Mouse (Mus musculus) erythroid progenitor cell, adult 5-6 weeks (primary cell): ENCODE data around the gene Mettl5. TPM values are rescaled to one million over a fixed set of nuclear protein-coding genes. Genes with fewer than 3 reads are reported as not detected.

Experiments
- ATAC-seq: replicated peaks from 2 replicates; pipeline ENCODE4 v1.8.0; 2016; ENCODE audit warnings: moderate number of reproducible peaks, mild to moderate bottlenecking, moderate TSS enrichment, inconsistent platforms; ENCODE audit not compliant: poor library complexity, low FRiP score, severe bottlenecking
- total RNA-seq, 2 experiments: library from RNA; stranded (forward) in 1 of 2; stranded (reverse) in 1 of 2; fragments of 150-400 nt in 1 of 2; fragments of 186-747, 209-891 nt in 1 of 2; gene quantifications; 2 replicates each; pipeline versions ENCODE4 v1.2.3 to v1.2.4; 2015 to 2017; ENCODE audit warnings: low replicate concordance in 2 of 2

Gene Mettl5
- total RNA-seq, 2 experiments from 2014 or later = 14.1 to 18.0 TPM

DNA sequence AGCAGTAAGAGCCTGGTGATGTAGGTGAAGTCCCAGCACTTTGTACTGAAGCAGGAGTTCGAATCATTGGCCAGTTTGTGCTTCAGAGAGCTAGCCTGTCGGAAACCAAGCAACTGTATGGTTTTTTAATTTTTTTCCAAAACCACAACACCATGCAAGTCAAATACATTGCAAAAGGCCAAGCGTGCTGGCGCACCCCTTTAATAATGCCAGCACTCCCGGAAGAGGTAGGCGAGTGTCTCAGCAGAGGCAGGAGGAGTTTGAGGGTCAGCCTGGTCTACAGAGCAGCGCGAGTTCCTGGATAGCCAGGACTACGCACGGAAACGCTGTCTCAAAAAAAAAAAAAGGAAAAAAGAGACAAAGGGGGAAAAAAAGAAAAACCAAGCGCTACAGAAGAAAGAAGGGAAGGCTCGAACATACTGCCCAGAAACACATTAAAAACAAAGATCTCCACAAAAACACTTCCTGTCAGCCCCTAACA is 24.4 kb downstream of the Mettl5 start:
- peak; percentile 75 for ATAC-seq

DNA sequence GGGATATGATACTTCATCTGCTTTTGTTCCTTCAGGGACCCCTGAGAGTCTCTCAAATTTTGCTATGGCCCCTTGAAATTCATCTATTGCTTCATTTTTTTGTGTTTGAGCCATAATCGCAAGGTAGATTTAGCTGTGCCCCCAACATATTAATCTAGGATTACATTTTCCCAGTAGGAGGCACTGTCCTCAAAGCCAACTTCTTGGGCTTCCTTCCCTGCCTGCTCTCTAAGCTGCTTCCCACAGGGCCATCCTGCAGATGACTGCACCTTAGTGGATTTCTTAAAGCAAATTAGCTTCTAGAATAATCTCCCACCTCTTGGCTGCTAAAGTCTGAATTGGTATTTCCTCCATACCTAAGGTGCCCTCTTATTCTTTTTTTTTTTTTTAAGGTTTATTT is 27.5 kb downstream of the Mettl5 start:
- ATAC-seq = no peak

DNA sequence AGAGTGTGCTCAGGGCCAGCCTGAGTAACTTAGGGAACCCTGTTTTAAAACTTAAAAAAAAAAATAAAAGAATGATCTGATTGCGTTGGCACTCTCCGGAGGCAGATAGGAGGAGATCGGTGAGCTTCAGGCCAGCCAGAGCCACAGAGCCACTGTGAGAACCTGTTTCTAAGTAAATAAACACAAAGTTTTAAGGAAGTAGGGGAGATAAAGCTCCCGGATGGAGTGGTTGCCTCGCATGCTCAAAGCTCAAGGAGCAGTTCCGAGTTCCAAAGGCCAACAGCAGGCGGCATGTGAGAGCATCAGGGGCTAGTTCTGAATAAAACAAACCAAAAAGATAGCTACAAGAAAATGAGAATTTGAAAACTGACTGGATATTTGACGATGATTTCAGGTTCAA is 29.0 kb downstream of the Mettl5 start:
- no peak for ATAC-seq

DNA sequence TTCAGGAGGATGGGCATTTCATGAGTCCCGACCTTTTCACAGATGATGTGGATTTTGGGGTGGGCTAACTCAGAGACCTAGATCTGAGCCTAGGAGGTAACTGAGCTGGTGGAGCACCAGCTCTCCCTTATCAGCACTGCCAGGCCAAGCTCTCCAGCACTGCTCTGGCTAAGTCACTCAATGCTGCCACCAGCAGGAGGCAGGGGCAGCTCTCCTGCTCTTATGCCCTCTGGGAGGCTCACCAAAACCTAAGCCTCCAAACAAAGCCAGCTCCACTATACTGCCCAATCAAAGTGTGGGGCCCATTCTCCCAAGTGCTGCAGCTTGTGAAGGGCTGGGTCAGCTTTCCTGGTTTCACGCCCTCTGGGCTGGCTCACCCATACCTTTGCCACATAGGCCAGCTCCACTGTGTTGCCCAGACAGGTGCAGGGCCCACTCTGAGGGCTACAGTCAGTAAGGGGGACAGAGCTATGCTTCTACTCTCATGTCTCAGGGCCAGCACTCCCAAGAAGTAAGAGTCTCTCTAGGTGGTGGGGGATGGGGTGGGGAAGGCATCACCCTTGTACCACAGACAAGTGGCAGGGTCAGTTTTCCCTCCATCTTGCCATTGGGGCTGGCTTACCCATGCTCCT is 33.9 kb downstream of the Mettl5 start:
- peak; percentile 75 for ATAC-seq

DNA sequence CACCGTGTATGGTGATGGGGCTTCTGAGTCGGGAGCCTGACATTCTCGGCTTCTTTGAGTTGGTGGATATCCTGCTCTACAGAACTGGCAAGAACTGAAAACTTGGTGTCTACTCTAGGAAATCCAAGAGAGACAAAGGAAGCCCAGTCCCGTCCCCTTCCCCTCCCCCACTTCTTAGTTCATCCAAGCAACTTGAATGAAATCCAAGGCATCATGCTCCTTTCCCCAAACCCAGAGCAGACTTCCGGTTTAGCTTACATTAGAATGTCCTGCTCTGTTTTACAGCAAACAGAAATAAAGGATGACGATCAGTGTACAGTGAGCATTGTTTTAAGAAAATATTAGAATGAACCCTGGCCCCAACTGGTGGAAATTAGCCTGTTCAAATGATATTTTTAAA is 36.2 kb downstream of the Mettl5 start:
- no peak for ATAC-seq

DNA sequence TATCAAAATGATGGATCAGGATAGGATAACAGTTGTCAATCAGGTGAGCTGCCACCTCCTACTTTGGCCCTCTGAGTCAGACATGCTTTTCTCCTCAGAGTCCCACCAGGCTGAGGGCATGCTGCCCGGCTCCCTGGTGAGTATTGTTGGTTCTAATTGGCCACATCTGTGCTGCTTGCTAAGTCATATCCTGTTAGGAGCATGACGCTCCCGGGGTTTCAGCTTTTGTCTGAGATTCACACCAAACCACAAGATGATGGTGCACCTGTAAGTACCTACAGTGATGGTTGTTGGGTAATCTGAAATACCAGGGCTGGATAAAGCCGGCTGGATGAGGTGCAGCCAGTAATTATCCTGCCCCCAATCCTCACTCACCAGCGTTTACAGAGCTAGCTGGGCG is 45.2 kb downstream of the Mettl5 start:
- no peak for ATAC-seq

DNA sequence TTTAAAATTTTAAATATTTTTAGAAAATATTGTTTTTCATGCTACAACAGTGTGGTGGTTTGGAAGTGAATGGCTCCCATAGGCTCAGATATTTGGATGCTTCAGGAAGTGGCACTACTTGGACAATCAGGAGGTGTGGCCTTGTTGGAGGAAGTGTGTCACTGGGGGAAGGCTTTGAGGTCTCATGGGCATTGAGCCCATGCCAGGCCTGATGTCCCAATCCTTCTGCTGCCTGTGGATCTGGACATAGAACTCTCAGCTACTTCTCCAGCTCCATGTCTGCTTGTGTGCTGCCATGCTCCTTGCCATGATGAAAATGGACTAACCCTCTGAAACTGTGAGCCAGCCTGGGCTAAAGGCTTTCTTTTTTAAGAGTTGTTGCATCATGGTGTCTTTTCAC is 46.7 kb downstream of the Mettl5 start:
- no peak for ATAC-seq

DNA sequence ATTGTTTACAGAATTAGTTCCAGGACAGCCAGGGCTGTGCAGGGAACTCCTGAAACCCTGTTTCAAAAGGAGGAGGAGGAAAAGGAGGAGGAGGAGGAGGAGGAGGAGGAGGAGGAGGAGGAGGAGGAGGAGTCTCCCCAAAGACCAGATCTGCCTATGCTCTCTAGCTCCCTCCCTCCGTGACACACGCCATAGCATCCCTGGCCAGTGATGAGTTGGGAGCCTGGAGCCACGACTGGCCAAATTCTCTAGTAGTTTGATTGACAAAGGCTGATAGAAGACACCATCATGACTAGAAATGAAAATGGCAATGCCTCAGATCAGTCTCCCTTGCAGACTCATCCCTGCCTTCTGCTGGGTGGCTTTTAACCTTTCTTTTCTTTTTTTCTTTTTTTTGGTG is 47.4 kb downstream of the Mettl5 start:
- peak; percentile 83; the same call in 1 of the 2 replicates for ATAC-seq

DNA sequence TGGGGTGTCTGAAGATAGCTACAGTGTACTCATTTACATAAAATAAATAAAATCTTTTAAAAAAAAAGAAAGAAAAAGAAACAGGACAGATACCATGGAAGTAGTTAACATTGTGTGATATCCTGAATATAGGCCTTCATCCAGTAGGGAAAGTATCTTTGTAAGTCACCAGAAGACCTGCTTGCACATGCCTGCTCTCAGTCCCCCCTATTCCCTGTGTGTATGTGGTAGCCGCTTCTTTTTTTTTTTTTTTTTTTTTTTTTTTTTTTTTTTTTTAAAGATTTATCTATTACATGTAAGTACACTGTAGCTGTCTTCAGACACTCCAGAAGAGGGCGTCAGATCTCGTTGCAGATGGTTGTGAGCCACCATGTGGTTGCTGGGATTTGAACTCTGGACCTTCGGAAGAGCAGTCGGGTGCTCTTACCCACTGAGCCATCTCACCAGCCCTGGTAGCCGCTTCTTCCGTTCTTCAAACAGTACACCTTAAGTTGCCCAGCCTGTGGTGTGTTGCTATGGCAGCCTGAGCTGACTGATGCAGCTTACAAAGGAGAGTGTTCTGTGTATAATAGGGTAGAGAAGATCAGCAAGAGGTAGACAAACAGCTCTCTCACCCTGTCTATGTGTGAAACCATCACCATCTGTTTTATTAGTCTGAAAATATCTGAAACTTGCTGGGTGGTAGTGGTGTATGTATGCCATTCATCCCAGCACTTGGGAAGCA is 48.0 kb downstream of the Mettl5 start:
- ATAC-seq = no peak

DNA sequence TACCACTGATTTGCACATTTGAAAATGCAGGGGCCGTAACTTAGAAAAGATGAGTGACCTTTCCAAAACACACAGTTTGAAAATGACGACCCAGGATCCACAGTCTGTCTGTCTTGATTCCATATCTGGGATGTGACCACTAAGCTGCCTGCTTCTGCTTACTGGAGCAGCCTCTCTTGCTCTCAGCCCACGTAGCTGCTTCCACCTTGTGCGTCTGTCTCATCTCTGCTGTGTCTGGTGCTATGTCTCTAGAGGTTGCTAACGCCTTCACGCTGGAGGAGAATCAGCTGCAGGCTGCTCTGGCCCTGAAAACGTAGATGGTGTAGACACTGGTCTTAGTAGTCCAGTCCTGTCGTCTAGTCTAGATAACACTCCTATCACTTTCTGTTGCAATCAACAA is 55.3 kb downstream of the Mettl5 start:
- ATAC-seq = no peak

DNA sequence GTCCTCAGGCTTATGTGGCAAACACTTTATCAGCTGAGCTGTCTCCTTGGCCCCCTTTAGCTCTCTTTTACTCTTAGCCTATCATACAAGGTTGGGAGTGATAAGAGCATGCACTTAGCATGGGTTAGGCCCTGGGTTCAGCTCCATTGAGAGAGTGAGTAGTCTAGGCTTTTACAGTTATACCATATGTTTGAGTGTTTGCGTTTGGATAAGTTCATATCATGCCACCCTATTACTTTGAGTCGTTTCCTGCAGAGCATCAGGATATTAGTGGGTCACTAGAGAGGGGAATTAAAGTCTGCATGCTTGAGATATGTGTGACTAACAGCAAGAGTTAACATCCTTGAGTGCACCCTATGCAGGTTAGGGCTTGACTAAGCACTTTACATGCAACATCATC is 55.7 kb downstream of the Mettl5 start:
- no peak for ATAC-seq

DNA sequence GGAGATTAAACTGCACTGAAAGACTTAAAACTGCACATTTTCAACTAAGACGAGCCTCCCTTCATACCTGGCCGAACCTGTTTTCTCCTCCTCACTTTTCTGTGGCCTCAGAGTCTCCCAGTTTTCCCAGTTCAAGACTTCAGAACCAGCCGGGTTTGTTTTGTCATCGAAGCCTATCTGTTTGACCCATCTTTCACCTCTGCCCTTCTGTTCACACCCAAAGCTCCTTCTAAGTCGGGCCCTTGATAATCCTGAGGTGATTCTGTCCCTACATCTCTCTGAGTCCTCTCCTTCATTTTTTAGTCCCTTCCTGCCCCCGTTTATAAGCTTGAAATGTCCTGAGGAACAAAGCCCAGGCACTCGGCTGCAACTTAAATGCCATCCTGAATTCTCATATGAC is 57.4 kb downstream of the Mettl5 start:
- ATAC-seq = no peak

DNA sequence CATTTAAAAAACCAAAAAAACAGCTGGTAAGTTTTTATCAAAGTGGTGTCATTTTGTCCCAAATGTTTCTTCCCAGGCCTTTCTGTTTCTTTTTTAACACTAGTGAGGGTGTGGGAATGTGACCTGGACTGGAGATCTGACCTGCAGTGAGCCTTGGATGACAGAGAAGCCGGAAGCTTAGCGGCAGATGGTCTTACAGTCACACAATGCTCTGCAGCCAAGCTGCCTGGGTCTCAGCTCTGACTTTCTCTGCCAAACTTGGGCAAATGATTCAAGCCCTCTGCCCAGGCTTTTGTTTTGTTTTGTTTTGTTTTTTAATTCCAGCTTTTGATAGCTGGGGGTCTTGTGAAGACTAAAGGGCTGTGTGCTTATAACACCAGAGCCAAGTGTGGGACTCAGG is 59.0 kb downstream of the Mettl5 start:
- no peak for ATAC-seq

DNA sequence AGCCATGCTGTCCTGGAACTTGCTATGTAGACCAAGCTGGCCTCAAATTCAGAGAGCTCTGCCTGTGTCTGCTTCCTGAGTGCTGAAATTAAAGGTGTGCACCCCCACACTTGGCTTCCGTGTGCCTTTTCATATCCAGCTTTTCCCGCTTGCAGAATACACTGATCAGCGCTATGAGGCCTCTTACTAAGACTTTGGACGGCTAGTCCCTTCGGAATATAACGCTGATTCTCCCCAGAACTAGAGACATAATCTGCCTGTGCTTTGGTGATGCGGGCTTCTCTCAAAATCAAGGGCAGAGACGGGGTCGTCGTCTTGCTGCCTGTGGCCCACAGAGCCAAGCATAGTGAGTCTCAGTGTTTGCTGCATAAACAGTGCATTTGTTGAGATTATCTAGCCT is 59.5 kb downstream of the Mettl5 start:
- ATAC-seq = no peak

DNA sequence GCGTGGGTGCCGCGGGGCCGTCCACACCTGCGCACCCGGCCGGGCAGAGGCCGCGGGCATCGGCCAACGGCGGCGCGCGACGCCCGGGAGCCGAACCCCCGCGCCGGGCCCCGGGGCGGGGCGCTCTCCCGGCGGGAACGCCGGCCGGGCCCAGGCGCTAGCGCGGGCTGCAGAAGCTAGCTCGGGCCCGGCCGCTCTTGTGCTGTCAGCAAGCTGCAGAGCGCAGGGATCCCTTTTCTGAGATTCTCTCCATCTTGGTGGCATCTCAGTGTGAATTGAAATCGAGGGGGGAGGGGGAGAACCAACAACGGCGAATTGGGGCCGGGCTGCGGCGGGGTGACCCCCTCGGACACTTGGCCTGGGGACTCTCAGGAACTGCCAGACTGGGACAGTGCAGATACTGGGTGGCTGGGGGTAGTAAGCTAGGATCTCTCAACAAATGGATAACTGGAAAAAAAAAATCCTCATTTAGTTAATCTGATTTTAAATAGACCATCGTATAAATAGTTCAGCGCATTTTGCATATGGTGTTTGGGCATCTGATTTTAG is 62.2 kb downstream of the Mettl5 start:
- peak; percentile 80 for ATAC-seq

DNA sequence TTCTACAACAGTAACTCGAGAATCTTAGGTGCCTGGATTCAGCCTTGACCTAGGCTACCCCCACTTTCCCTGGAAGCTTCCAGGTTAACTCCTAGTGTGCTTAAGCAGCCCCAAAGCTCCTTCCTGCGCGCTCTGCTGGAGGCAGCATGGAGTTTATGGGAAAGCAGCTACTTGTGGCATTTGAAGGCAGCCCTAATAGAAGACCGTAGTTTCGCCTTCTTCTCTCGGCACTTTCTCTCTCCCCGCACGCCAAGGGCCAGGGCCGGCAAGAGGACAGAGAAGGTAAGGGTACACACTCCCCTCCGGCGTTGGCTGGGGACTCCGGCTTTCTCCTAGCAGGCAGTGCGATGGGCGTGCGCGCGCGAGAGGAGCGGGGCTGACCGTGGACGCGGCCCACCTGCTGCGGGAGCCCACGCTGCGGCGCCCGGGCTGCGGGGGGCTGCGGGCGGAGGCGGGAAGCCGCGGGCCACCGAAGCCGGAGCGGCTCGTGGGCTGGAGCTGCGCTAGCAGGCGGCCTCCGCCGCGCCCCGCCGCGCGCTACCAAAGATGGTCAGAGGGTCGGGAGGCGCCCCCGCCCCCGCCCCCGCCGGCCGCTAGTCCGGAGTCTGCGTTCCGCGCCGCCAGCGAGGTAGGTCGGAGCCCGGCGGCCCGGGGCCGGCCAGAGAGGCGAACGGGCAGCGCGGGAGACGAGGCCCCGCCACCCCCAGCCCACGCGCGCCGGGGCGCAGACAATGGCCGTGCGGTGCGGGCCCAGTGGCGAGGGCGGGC is 62.9 kb downstream of the Mettl5 start:
- ATAC-seq = peak; percentile 58

DNA sequence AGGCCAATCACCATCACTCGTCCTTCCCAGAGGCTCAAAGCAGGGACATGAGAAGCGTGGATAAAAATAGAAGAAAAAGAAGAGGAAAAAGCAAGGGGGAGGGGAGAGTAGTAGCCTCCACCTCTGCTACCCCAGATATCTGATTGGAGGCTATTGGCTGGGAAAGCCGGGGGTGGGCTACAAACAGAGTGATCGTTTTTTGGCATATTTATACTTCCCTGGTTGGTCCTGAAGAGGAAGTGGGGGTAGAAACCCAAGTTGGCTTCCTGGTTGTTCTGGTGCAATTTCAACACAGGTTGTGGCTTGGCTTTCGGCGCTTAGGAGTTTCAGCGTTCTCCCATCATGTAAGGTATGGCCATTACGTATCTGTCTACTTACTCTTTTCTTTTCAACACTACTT is 63.7 kb downstream of the Mettl5 start, which contains the start of gene Klhl23:
Klhl23 (plus strand) TSS at position 234 of the 400 bp plus-strand sequence.
- no peak for ATAC-seq
